Mouse (Mus musculus) limb, embryonic 13.5 days (tissue): ENCODE measurements at regions not wholly inside any gene's neighbourhood (a gene's known extent, or its start where the extent isn't known, plus 50 kb on each side); places are given as distances from the start of the nearest gene placed in this dataset.

ENCODE experiments used
- ATAC-seq: fragments of 200-750 bp; cut with Nextera tagmentation; 2 replicates; pipeline ENCODE4 v1.8.0; 2017; ENCODE audit warnings: low read depth, moderate number of reproducible peaks, moderate TSS enrichment; ENCODE audit not compliant: low FRiP score
- H3K27ac ChIP-seq: fragments of 300-500 bp; sonication (generic); 2 replicates; pipeline ENCODE4 v1.5.1; 2015; ENCODE audit warnings: inconsistent platforms, mild to moderate bottlenecking, moderate library complexity
- H3K27me3 ChIP-seq: fragments of 300-500 bp; sonication (generic); 2 replicates; pipeline ENCODE4 v1.6.1; 2015; ENCODE audit warnings: mild to moderate bottlenecking, inconsistent platforms
- H3K36me3 ChIP-seq: fragments of 300-500 bp; sonication (generic); 2 replicates; pipeline ENCODE4 v1.6.1; 2015; ENCODE audit warnings: inconsistent platforms, mild to moderate bottlenecking, moderate library complexity
- H3K4me1 ChIP-seq: fragments of 300-500 bp; sonication (generic); 2 replicates; pipeline ENCODE4 v1.6.1; 2015; ENCODE audit warnings: inconsistent platforms
- H3K4me2 ChIP-seq: fragments of 300-500 bp; sonication (generic); replicated peaks from 2 replicates; pipeline ENCODE4 v1.6.1; 2015; ENCODE audit warnings: inconsistent platforms, mild to moderate bottlenecking, moderate library complexity
- H3K4me3 ChIP-seq: fragments of 300-500 bp; sonication (generic); 2 replicates; pipeline ENCODE4 v1.5.1; 2015; ENCODE audit warnings: moderate library complexity, mild to moderate bottlenecking, inconsistent platforms
- H3K9ac ChIP-seq: fragments of 300-500 bp; sonication (generic); 2 replicates; pipeline ENCODE4 v1.6.1; 2015; ENCODE audit warnings: mild to moderate bottlenecking, inconsistent platforms
- H3K9me3 ChIP-seq: fragments of 300-500 bp; sonication (generic); 2 replicates; pipeline ENCODE4 v1.6.1; 2016; ENCODE audit warnings: inconsistent platforms
- WGBS: fragments of 180-500 bp; shearing (Covaris S2); methylation state at CpG from one replicate; pipeline ENCODE4 v1.1.7; 2015; 5-methylcytosine and 5-hydroxymethylcytosine counted together

GRCm38 (mm10) chr2:173424875-173425274 is 97.5 kb upstream of the 1700021F07Rik start:
- Histone ChIP-seq H3K27me3 (no peaks in the 10 kb centered on the region), H3K9me3 (no peaks in the 10 kb centered on the region), H3K4me2 (no peak overlapping the region), H3K4me3 (no peak overlapping the region), H3K9ac (no peak overlapping the region), H3K36me3 (no peaks in the 10 kb centered on the region), H3K27ac (no peak overlapping the region), H3K4me1 (peaks cover 17% of the 10 kb centered on the region)
- 88% methylated on average over 7 of the region's 7 CpGs for WGBS
- no peak for ATAC-seq

GRCm38 (mm10) chr2:173425754-173426153 is 96.6 kb upstream of the 1700021F07Rik start:
- no peak for ATAC-seq

GRCm38 (mm10) chr2:173426191-173427065 is 96.0 kb upstream of the 1700021F07Rik start:
- Histone ChIP-seq H3K36me3 (no peaks in the 10 kb centered on the region), H3K4me2 (no peak overlapping the region), H3K9ac (no peak overlapping the region), H3K9me3 (no peaks in the 10 kb centered on the region), H3K27me3 (no peaks in the 10 kb centered on the region), H3K4me1 (0 out of 2 replicates have a peak, but pooled peaks cover 9% of the 10 kb centered on the region), H3K27ac (no peak overlapping the region), H3K4me3 (no peak overlapping the region)
- 72% methylated on average over 16 of the region's 16 CpGs for WGBS
- no peak for ATAC-seq

More at GRCm38 (mm10) chr2:173425754-173426153, 96.6 kb upstream of the 1700021F07Rik start:
- Histone ChIP-seq H3K4me3 (no peak overlapping the region), H3K4me2 (no peak overlapping the region), H3K27me3 (no peaks in the 10 kb centered on the region), H3K4me1 (0 out of 2 replicates have a peak, but pooled peaks cover 9% of the 10 kb centered on the region), H3K9me3 (no peaks in the 10 kb centered on the region), H3K27ac (no peak overlapping the region), H3K9ac (no peak overlapping the region), H3K36me3 (no peaks in the 10 kb centered on the region)
- 82% methylated on average over 9 of the region's 9 CpGs for WGBS

- H3K9ac ChIP-seq, result no peak overlapping the region
- WGBS, result 68% methylated on average over 10 of the region's 10 CpGs
- no peaks in the 10 kb centered on the region for H3K36me3 ChIP-seq
- no peaks in the 10 kb centered on the region for H3K9me3 ChIP-seq
- H3K4me3 ChIP-seq, result no peak overlapping the region
- H3K4me2 ChIP-seq, result no peak overlapping the region
- H3K27me3 ChIP-seq, result no peaks in the 10 kb centered on the region
- H3K4me1 ChIP-seq, result 0 out of 2 replicates have a peak, but pooled peaks cover 9% of the 10 kb centered on the region
- ATAC-seq, result 0 out of 2 replicates have a peak, but pooled peaks have one; percentile 28
- no peak overlapping the region for H3K27ac ChIP-seq
Observed at GRCm38 (mm10) chr2:173427888-173428450, 94.4 kb upstream of the 1700021F07Rik start.

GRCm38 (mm10) chr2:173431841-173432240 is 90.5 kb upstream of the 1700021F07Rik start:
- Histone ChIP-seq H3K4me1 (peaks cover 25% of the 10 kb centered on the region), H3K27me3 (no peaks in the 10 kb centered on the region), H3K36me3 (no peaks in the 10 kb centered on the region), H3K4me2 (no peak overlapping the region), H3K9me3 (no peaks in the 10 kb centered on the region), H3K4me3 (no peak overlapping the region), H3K27ac (no peak overlapping the region), H3K9ac (no peak overlapping the region)
- ATAC-seq, result no peak
- WGBS, result 38% methylated on average over 5 of the region's 5 CpGs

GRCm38 (mm10) chr2:173432258-173432657 is 90.1 kb upstream of the 1700021F07Rik start:
- H3K27me3 ChIP-seq, result no peaks in the 10 kb centered on the region
- no peaks in the 10 kb centered on the region for H3K36me3 ChIP-seq
- peaks cover 25% of the 10 kb centered on the region for H3K4me1 ChIP-seq
- ATAC-seq, result no peak; the same call in 1 of the 2 replicates
- H3K4me2 ChIP-seq, result no peak overlapping the region
- H3K4me3 ChIP-seq, result no peak overlapping the region
- H3K9me3 ChIP-seq, result no peaks in the 10 kb centered on the region
- H3K9ac ChIP-seq, result no peak overlapping the region
- no peak overlapping the region for H3K27ac ChIP-seq
- 32% methylated on average over 3 of the region's 3 CpGs for WGBS

GRCm38 (mm10) chr2:173432886-173433624 is 89.3 kb upstream of the 1700021F07Rik start:
- Histone ChIP-seq H3K9ac (no peak overlapping the region), H3K27ac (no peak overlapping the region), H3K4me1 (peaks cover 20% of the 10 kb centered on the region), H3K4me2 (no peak overlapping the region), H3K27me3 (no peaks in the 10 kb centered on the region), H3K36me3 (no peaks in the 10 kb centered on the region), H3K9me3 (no peaks in the 10 kb centered on the region), H3K4me3 (no peak overlapping the region)
- ATAC-seq, result no peak
- WGBS, result 78% methylated on average over 9 of the region's 9 CpGs

GRCm38 (mm10) chr2:173436580-173436979 is 85.8 kb upstream of the 1700021F07Rik start:
- no peak overlapping the region for H3K9ac ChIP-seq
- H3K4me2 ChIP-seq, result no peak overlapping the region
- WGBS, result 69% methylated on average over 3 of the region's 3 CpGs
- no peak for ATAC-seq
- H3K36me3 ChIP-seq, result no peaks in the 10 kb centered on the region
- no peaks in the 10 kb centered on the region for H3K9me3 ChIP-seq
- H3K4me3 ChIP-seq, result no peak overlapping the region
- peaks cover 15% of the 10 kb centered on the region for H3K4me1 ChIP-seq
- no peak overlapping the region; the same call in 1 of the 2 replicates for H3K27ac ChIP-seq
- H3K27me3 ChIP-seq, result no peaks in the 10 kb centered on the region

- 48% methylated on average over 9 of the region's 9 CpGs for WGBS
Observed at GRCm38 (mm10) chr2:173439031-173439430, 83.4 kb upstream of the 1700021F07Rik start.

GRCm38 (mm10) chr2:173442056-173442455 is 80.3 kb upstream of the 1700021F07Rik start:
- H3K9ac ChIP-seq, result no peak overlapping the region
- no peaks in the 10 kb centered on the region for H3K27me3 ChIP-seq
- no peak overlapping the region for H3K27ac ChIP-seq
- H3K4me2 ChIP-seq, result no peak overlapping the region
- no peak overlapping the region for H3K4me3 ChIP-seq
- WGBS, result 79% methylated on average over 11 of the region's 11 CpGs
- peaks cover 20% of the 10 kb centered on the region for H3K4me1 ChIP-seq
- no peaks in the 10 kb centered on the region for H3K9me3 ChIP-seq
- ATAC-seq, result no peak
- no peaks in the 10 kb centered on the region for H3K36me3 ChIP-seq

More at GRCm38 (mm10) chr2:173439031-173439430, 83.4 kb upstream of the 1700021F07Rik start:
- Histone ChIP-seq H3K27me3 (no peaks in the 10 kb centered on the region), H3K36me3 (no peaks in the 10 kb centered on the region), H3K9ac (no peak overlapping the region), H3K4me3 (no peak overlapping the region), H3K4me1 (peaks cover 30% of the 10 kb centered on the region), H3K27ac (no peak overlapping the region), H3K4me2 (no peak overlapping the region), H3K9me3 (no peaks in the 10 kb centered on the region)
- ATAC-seq, result no peak

GRCm38 (mm10) chr2:173443262-173443661 is 79.1 kb upstream of the 1700021F07Rik start:
- H3K4me1 ChIP-seq, result peaks cover 20% of the 10 kb centered on the region
- H3K9ac ChIP-seq, result no peak overlapping the region
- no peaks in the 10 kb centered on the region for H3K36me3 ChIP-seq
- WGBS, result 39% methylated on average over 10 of the region's 10 CpGs
- H3K9me3 ChIP-seq, result peaks cover 7% of the 10 kb centered on the region
- H3K27ac ChIP-seq, result no peak overlapping the region
- no peaks in the 10 kb centered on the region for H3K27me3 ChIP-seq
- H3K4me2 ChIP-seq, result no peak overlapping the region
- no peak for ATAC-seq
- no peak overlapping the region for H3K4me3 ChIP-seq

GRCm38 (mm10) chr2:173444386-173444785 is 78.0 kb upstream of the 1700021F07Rik start:
- Histone ChIP-seq H3K4me2 (no peak overlapping the region), H3K27ac (no peak overlapping the region), H3K36me3 (no peaks in the 10 kb centered on the region), H3K9ac (no peak overlapping the region), H3K9me3 (peaks cover 7% of the 10 kb centered on the region), H3K4me3 (no peak overlapping the region), H3K27me3 (no peaks in the 10 kb centered on the region), H3K4me1 (peaks cover 26% of the 10 kb centered on the region)
- no peak for ATAC-seq
- WGBS, result 85% methylated on average over 9 of the region's 9 CpGs
